Mouse (Mus musculus) cerebellum, adult 2 months (tissue): ENCODE measurements at regions not wholly inside any gene's neighbourhood (a gene's known extent, or its start where the extent isn't known, plus 50 kb on each side); places are given as distances from the start of the nearest gene placed in this dataset.

Experiments used
- CTCF ChIP-seq: fragments of 200-500 bp; IDR thresholded peaks from 2 replicates; pipeline ENCODE4 v1.5.1; 2011; ENCODE audit warnings: low read depth, mild to moderate bottlenecking, control low read depth, low read length, moderate library complexity, borderline replicate concordance; ENCODE audit not compliant: insufficient read depth
- POLR2A ChIP-seq: fragments of 200-500 bp; IDR thresholded peaks from 2 replicates; pipeline ENCODE4 v1.6.1; 2011; ENCODE audit warnings: low read length, control low read depth, borderline replicate concordance; ENCODE audit not compliant: insufficient read depth

GRCm38 (mm10) chr17:15993361-15994287, 162.8 kb upstream of the Rgmb start:
- no peak for TF ChIP-seq CTCF
- TF ChIP-seq POLR2A = no peak
